8 mouse cellular contexts compared by ENCODE assay signal in genomic region chr6:39871381-39872305, GRCm38 (mm10). TPM values are rescaled to one million over a fixed set of nuclear protein-coding genes. Genes with fewer than 3 reads are reported as not detected.
A peak's percentile ranks its signal among the peaks of the same experiment; 100 is the strongest.
DNase-seq lines count a peak whose midpoint lies in the region; ATAC-seq and TF ChIP-seq lines count a peak whose summit lies in the region.

No protein-coding gene starts in this region.

- H3K27me3 ChIP-seq in hindbrain, embryonic 11.5 days (ENCODE audit: control insufficient read depth, insufficient read depth, low read length), result peaks cover 6% of the 10 kb centered on the region
- H3K27me3 ChIP-seq in lung, embryonic 14.5 days (ENCODE audit: insufficient read depth, low read length), result peaks cover 57% of the 10 kb centered on the region

- H3K4me1 ChIP-seq in hindbrain, embryonic 11.5 days (replicated peaks; ENCODE audit: control insufficient read depth, insufficient read depth, low read length), result peaks cover 4% of the 10 kb centered on the region; the same call in 1 of the 2 replicates
- peaks cover 8% of the 10 kb centered on the region for H3K4me1 ChIP-seq in lung, embryonic 14.5 days (ENCODE audit: insufficient read depth)

- WGBS in hindbrain, embryonic 11.5 days, result under 1% methylated on average over 65 of the region's 71 CpGs
- under 1% methylated on average over 69 of the region's 71 CpGs for WGBS in lung, embryonic 14.5 days

- ATAC-seq in hindbrain, embryonic 11.5 days (ENCODE audit: low FRiP score), result peak; percentile 78
- peak; percentile 84 for ATAC-seq in lung, embryonic 14.5 days (ENCODE audit: insufficient read depth)

- no peaks in the 10 kb centered on the region for H3K36me3 ChIP-seq in hindbrain, embryonic 11.5 days (ENCODE audit: control insufficient read depth, insufficient read depth, low read length)
- H3K36me3 ChIP-seq in lung, embryonic 14.5 days (ENCODE audit: insufficient read depth), result no peaks in the 10 kb centered on the region

- H3K9me3 ChIP-seq in hindbrain, embryonic 11.5 days (ENCODE audit: control insufficient read depth, low read length), result no peaks in the 10 kb centered on the region
- no peaks in the 10 kb centered on the region for H3K9me3 ChIP-seq in lung, embryonic 14.5 days (ENCODE audit: low read depth, low read length)

- DNase-seq in ZHBTc4 (ENCODE audit: low read depth, low spot score) (peak; percentile 85), MN1 (ENCODE audit: low spot score) (no peak)
- DNase-seq in cerebellum, postnatal 25 days, result peak; percentile 93
- DNase-seq in frontal cortex, postnatal 25 days (ENCODE audit: low spot score in 2 of 2), result peak; percentile 76 to 77
- DNase-seq in hindbrain, embryonic 11.5 days (ENCODE audit: low spot score), result peak; percentile 76
- DNase-seq in layer of hippocampus, adult 9-11 months, result peak; percentile 87
- DNase-seq in lung, embryonic 14.5 days, result peak; percentile 76
- peak; percentile 37 for DNase-seq in retina, adult 2 months (ENCODE audit: low read depth, low spot score)

- peak overlapping the region; percentile 68 for H3K4me3 ChIP-seq in hindbrain, embryonic 11.5 days (ENCODE audit: low read depth, low read length)
- H3K4me3 ChIP-seq in lung, embryonic 14.5 days (ENCODE audit: low read depth, low read length), result peak overlapping the region; percentile 45

- H3K4me2 ChIP-seq in hindbrain, embryonic 11.5 days (replicated peaks; ENCODE audit: low read depth, low read length), result peak overlapping the region; percentile 98
- H3K4me2 ChIP-seq in lung, embryonic 14.5 days, result peak overlapping the region; percentile 96

- peak overlapping the region; percentile 85 for H3K9ac ChIP-seq in hindbrain, embryonic 11.5 days (ENCODE audit: low read depth, low read length)
- H3K9ac ChIP-seq in lung, embryonic 14.5 days, result peak overlapping the region; percentile 44

- peak overlapping the region; percentile 86 for H3K27ac ChIP-seq in hindbrain, embryonic 11.5 days (ENCODE audit: low read depth, low read length)
- H3K27ac ChIP-seq in lung, embryonic 14.5 days (ENCODE audit: low read depth), result no peak overlapping the region

- TF ChIP-seq CTCF in lung, embryonic 14.5 days (IDR thresholded peaks at IDR 0.05; ENCODE audit: low read depth), result peak; percentile 3; the same call in 1 of the 2 replicates

RNA-seq across cellular contexts. Expression of gene Tmem178b, which starts 1.4 kb away (rescaled TPM):
- 9.9 and 10.5 TPM in 2 replicates for polyA plus RNA-seq in hindbrain, embryonic 11.5 days (2014; fragmentation: Nextera tagmentation; extraction: Ambion mirVana)
- polyA plus RNA-seq in lung, embryonic 14.5 days (2014; fragmentation: Nextera tagmentation; extraction: Ambion mirVana), result 0.13 and 0.19 TPM in 2 replicates
